Mouse (Mus musculus) forebrain, embryonic 14.5 days (tissue): Measurements from ENCODE around the gene Als2. TPM values are rescaled to one million over a fixed set of nuclear protein-coding genes. Genes with fewer than 3 reads are reported as not detected.

Experiments
- ATAC-seq: fragments of 200-750 bp; cut with Nextera tagmentation; 2 replicates; pipeline ENCODE4 v1.8.0; 2017; ENCODE audit warnings: mild to moderate bottlenecking, moderate library complexity
- DNase-seq: peaks from one replicate; pipeline ENCODE4 v3.0.0-alpha.2; 2015; ENCODE audit warnings: low spot score
- H3K27ac ChIP-seq: fragments of 300-500 bp; sonication (generic); 2 replicates; pipeline ENCODE4 v1.5.1; 2014; ENCODE audit warnings: low read depth, mild to moderate bottlenecking, control low read depth, low read length, moderate library complexity
- H3K27me3 ChIP-seq: fragments of 300-500 bp; sonication (generic); replicated peaks from 2 replicates; pipeline ENCODE4 v1.6.1; 2014; ENCODE audit warnings: low read length, control low read depth, mixed read lengths; ENCODE audit not compliant: control insufficient read depth, insufficient read depth
- H3K36me3 ChIP-seq: fragments of 300-500 bp; sonication (generic); 2 replicates; pipeline ENCODE4 v1.6.1; 2014; ENCODE audit warnings: low read length, control low read depth; ENCODE audit not compliant: control insufficient read depth, insufficient read depth
- H3K4me1 ChIP-seq: fragments of 300-500 bp; sonication (generic); 2 replicates; pipeline ENCODE4 v1.6.1; 2014; ENCODE audit warnings: antibody characterized with exemption, low read length, control low read depth; ENCODE audit not compliant: control insufficient read depth, insufficient read depth
- H3K4me2 ChIP-seq: fragments of 300-500 bp; sonication (generic); 2 replicates; pipeline ENCODE4 v1.6.1; 2014; ENCODE audit warnings: mild to moderate bottlenecking, control low read depth, low read length
- H3K4me3 ChIP-seq: fragments of 300-500 bp; sonication (generic); 2 replicates; pipeline ENCODE4 v1.5.1; 2014; ENCODE audit warnings: low read depth, low read length, control low read depth
- H3K9ac ChIP-seq: fragments of 300-500 bp; sonication (generic); 2 replicates; pipeline ENCODE4 v1.6.1; 2014; ENCODE audit warnings: mild to moderate bottlenecking, low read length, control low read depth, moderate library complexity
- H3K9me3 ChIP-seq: fragments of 300-500 bp; sonication (generic); replicated peaks from 2 replicates; pipeline ENCODE4 v1.6.1; 2016; ENCODE audit warnings: low read length, control low read depth, mixed read lengths; ENCODE audit not compliant: control insufficient read depth
- WGBS: fragments of 180-500 bp; shearing (Covaris S2); extraction: QIAGEN DNeasy Blood & Tissue Kit; methylation state at CpG from one replicate; pipeline ENCODE4 v1.1.7; 2014; 5-methylcytosine and 5-hydroxymethylcytosine counted together
- polyA plus RNA-seq: library from polyadenylated mRNA; unstranded; fragments of >200 nt; fragmentation: Nextera tagmentation; extraction: Ambion mirVana; gene quantifications from 2 replicates; pipeline ENCODE4 v1.2.1, GENCODE M21; 2014

Als2 gene
- polyA plus RNA-seq, 1 experiment from 2014 or later = 10.7 TPM

- Histone ChIP-seq H3K4me2 (no peak overlapping the region), H3K27ac (no peak overlapping the region), H3K9me3 (no peaks in the 10 kb centered on the region), H3K36me3 (peaks cover 35% of the 10 kb centered on the region), H3K4me1 (no peaks in the 10 kb centered on the region), H3K4me3 (no peak overlapping the region), H3K9ac (no peak overlapping the region), H3K27me3 (no peaks in the 10 kb centered on the region)
- ATAC-seq = no peak
- no peak for DNase-seq
- WGBS = 96% methylated on average over 5 of the region's 5 CpGs
These were observed 36.1 kb downstream of the Als2 start for GRCm38 (mm10) chr1:59200960-59201359.

- no peak overlapping the region for H3K4me3 ChIP-seq
- no peak overlapping the region for H3K27ac ChIP-seq
- H3K9ac ChIP-seq = no peak overlapping the region
- WGBS = 67% methylated on average over 6 of the region's 6 CpGs
- DNase-seq (no peak), ATAC-seq (no peak)
- no peak overlapping the region for H3K4me2 ChIP-seq
- no peaks in the 10 kb centered on the region for H3K27me3 ChIP-seq
- peaks cover 36% of the 10 kb centered on the region; the same call in 1 of the 2 replicates for H3K36me3 ChIP-seq
- no peaks in the 10 kb centered on the region for H3K4me1 ChIP-seq
- no peaks in the 10 kb centered on the region for H3K9me3 ChIP-seq
These were observed 42.1 kb downstream of the Als2 start for GRCm38 (mm10) chr1:59194979-59195378.

GRCm38 (mm10) chr1:59187786-59188185 is 49.2 kb downstream of the Als2 start:
- DNase-seq = no peak
- ATAC-seq = no peak
- H3K4me2 ChIP-seq = no peak overlapping the region
- no peaks in the 10 kb centered on the region for H3K4me1 ChIP-seq
- no peaks in the 10 kb centered on the region for H3K9me3 ChIP-seq
- no peak overlapping the region for H3K9ac ChIP-seq
- H3K4me3 ChIP-seq = no peak overlapping the region
- peaks cover 36% of the 10 kb centered on the region for H3K36me3 ChIP-seq
- H3K27me3 ChIP-seq = no peaks in the 10 kb centered on the region
- 82% methylated on average over 5 of the region's 5 CpGs for WGBS
- H3K27ac ChIP-seq = no peak overlapping the region

GRCm38 (mm10) chr1:59186317-59186716 is 50.7 kb downstream of the Als2 start:
- DNase-seq = no peak
- no peak for ATAC-seq
- H3K4me2 ChIP-seq = no peak overlapping the region
- H3K4me1 ChIP-seq = no peaks in the 10 kb centered on the region
- H3K9ac ChIP-seq = no peak overlapping the region
- no peak overlapping the region for H3K27ac ChIP-seq
- WGBS = 88% methylated on average over 10 of the region's 10 CpGs
- H3K27me3 ChIP-seq = no peaks in the 10 kb centered on the region
- H3K36me3 ChIP-seq = peaks cover 43% of the 10 kb centered on the region
- H3K4me3 ChIP-seq = no peak overlapping the region
- H3K9me3 ChIP-seq = no peaks in the 10 kb centered on the region

DNA sequence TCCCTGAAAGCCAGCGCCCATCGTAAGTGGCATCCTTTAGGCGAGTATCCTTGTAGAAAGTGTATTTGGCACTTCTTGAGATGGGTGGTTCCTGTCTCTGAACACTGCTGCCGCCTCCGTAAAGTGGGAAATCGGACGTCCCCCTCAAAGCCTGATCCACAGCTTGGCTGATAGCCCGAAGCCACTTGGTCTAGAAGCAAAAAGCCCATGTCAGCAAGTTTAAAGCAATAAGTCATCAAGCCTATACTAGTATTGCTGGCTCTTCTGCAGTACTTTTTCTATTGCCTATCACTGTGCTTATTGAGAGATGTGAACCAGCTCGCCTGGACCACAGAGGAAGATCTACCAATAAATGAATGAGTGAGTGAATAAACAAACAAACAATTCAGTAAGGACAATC is 51.6 kb downstream of the Als2 start:
- 94% methylated on average over 9 of the region's 9 CpGs for WGBS

DNA sequence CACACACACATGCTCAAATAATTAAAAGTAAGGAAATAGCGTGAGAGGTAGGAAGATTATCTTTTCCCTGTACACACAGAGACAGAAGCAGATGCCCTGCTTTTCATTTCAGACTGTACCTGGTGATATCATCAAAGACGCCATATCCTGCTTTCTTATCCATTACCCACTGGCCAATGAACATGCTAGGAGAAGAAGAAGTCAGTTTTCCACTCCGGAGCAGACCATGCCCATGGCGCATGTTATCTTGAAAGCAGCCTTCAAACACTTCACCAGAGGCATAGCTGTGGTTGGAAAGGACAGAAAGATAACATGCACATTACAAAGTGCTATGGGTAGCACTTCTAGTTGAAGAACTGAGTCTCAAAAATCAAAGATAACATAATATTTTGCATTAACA is 54.0 kb downstream of the Als2 start:
- Histone ChIP-seq H3K9me3 (no peaks in the 10 kb centered on the region), H3K4me2 (no peak overlapping the region), H3K36me3 (peaks cover 50% of the 10 kb centered on the region), H3K4me3 (no peak overlapping the region), H3K27ac (no peak overlapping the region), H3K9ac (no peak overlapping the region), H3K4me1 (no peaks in the 10 kb centered on the region), H3K27me3 (no peaks in the 10 kb centered on the region)
- DNase-seq (no peak), ATAC-seq (no peak)
- 95% methylated on average over 4 of the region's 4 CpGs for WGBS

More for the DNA sequence above, 51.6 kb downstream of the Als2 start:
- ATAC-seq (no peak), DNase-seq (no peak)
- H3K4me3 ChIP-seq = no peak overlapping the region
- H3K27me3 ChIP-seq = no peaks in the 10 kb centered on the region
- H3K4me2 ChIP-seq = no peak overlapping the region
- no peak overlapping the region for H3K9ac ChIP-seq
- H3K9me3 ChIP-seq = no peaks in the 10 kb centered on the region
- H3K4me1 ChIP-seq = no peaks in the 10 kb centered on the region
- no peak overlapping the region for H3K27ac ChIP-seq
- peaks cover 37% of the 10 kb centered on the region for H3K36me3 ChIP-seq

- Histone ChIP-seq H3K27me3 (no peaks in the 10 kb centered on the region), H3K4me2 (no peak overlapping the region), H3K4me1 (no peaks in the 10 kb centered on the region), H3K4me3 (no peak overlapping the region), H3K27ac (no peak overlapping the region), H3K36me3 (peaks cover 55% of the 10 kb centered on the region), H3K9ac (no peak overlapping the region), H3K9me3 (no peaks in the 10 kb centered on the region)
- no peak for DNase-seq
- ATAC-seq = no peak
- WGBS = 96% methylated on average over 2 of the region's 2 CpGs
These were observed 54.7 kb downstream of the Als2 start for GRCm38 (mm10) chr1:59182373-59182772.

DNA sequence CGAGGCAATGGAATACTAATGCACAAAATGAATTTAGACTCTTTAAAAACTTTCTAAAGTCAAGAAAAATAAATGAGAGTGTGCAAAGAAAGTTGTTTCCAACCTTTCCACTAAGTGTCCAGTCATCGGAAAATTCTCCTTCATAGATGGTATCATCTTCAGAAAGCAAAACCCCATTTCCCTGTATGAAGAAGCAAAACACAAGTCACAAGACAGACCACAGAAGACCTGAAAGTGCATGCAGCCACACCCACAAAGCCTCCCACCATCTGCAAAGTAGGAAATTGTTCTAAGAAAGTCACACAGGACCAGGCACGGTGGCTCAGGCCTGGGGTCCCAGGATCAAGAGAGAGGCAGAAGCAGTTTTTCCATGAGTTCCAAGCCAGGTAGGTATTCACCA is 57.0 kb downstream of the Als2 start:
- H3K9me3 ChIP-seq = no peaks in the 10 kb centered on the region
- H3K36me3 ChIP-seq = peaks cover 49% of the 10 kb centered on the region

GRCm38 (mm10) chr1:59178401-59178800 is 58.6 kb downstream of the Als2 start:
- DNase-seq (no peak), ATAC-seq (no peak)
- H3K4me3 ChIP-seq = no peak overlapping the region
- H3K4me1 ChIP-seq = no peaks in the 10 kb centered on the region
- H3K9me3 ChIP-seq = no peaks in the 10 kb centered on the region
- H3K27ac ChIP-seq = no peak overlapping the region
- H3K36me3 ChIP-seq = peaks cover 48% of the 10 kb centered on the region
- no peak overlapping the region for H3K4me2 ChIP-seq
- no peak overlapping the region for H3K9ac ChIP-seq
- 94% methylated on average over 10 of the region's 10 CpGs for WGBS
- H3K27me3 ChIP-seq = no peaks in the 10 kb centered on the region

More for the DNA sequence above, 57.0 kb downstream of the Als2 start:
- ATAC-seq (no peak), DNase-seq (no peak)
- WGBS = 92% methylated on average over 3 of the region's 3 CpGs
- Histone ChIP-seq H3K4me1 (no peaks in the 10 kb centered on the region), H3K4me3 (no peak overlapping the region), H3K9ac (no peak overlapping the region), H3K4me2 (no peak overlapping the region), H3K27ac (no peak overlapping the region), H3K27me3 (no peaks in the 10 kb centered on the region)
